Mouse (Mus musculus) lung, adult 2 months (tissue): ENCODE results near the gene Ercc8. TPM values are rescaled to one million over a fixed set of nuclear protein-coding genes. Genes with fewer than 3 reads are reported as not detected.

ENCODE experiments used
- DNase-seq: peaks from one replicate; pipeline ENCODE4 v3.0.0; 2022
- H3K4me1 ChIP-seq: fragments of 200-500 bp; 2 replicates; pipeline ENCODE4 v1.6.1; 2011; ENCODE audit warnings: low read length; ENCODE audit not compliant: control insufficient read depth, insufficient read depth
- H3K4me3 ChIP-seq: fragments of 200-500 bp; replicated peaks from 2 replicates; pipeline ENCODE3; 2011; ENCODE audit warnings: low read depth, mild to moderate bottlenecking, control low read depth, low read length; ENCODE audit errors: extremely low read depth
- CTCF ChIP-seq: fragments of 200-500 bp; IDR thresholded peaks from 2 replicates; pipeline ENCODE4 v1.5.1; 2011; ENCODE audit warnings: mild to moderate bottlenecking, low read length, control low read depth; ENCODE audit not compliant: insufficient read depth
- POLR2A ChIP-seq: fragments of 200-500 bp; IDR thresholded peaks from 2 replicates; pipeline ENCODE4 v1.6.1; 2011; ENCODE audit warnings: low read depth, mild to moderate bottlenecking, control low read depth, low read length, borderline replicate concordance; ENCODE audit errors: extremely low read depth
- WGBS: fragments of 180-500 bp; shearing (Covaris S2); methylation state at CpG from one replicate; pipeline ENCODE4 v1.1.7; 2018; 5-methylcytosine and 5-hydroxymethylcytosine counted together
- polyA plus RNA-seq: library from polyadenylated mRNA; depleted of rRNA; stranded (reverse); fragments of >200 nt; gene quantifications from 2 replicates; pipeline ENCODE4 v1.2.3, GENCODE M21; 2012; rRNA removed

Gene Ercc8
- polyA plus RNA-seq, result 5.6 and 8.6 TPM in 2 replicates

- H3K4me1 ChIP-seq, result peaks cover 4% of the 10 kb centered on the region; the same call in 1 of the 2 replicates
- peak within 1 kb of the TSS; percentile 95 for H3K4me3 ChIP-seq
- TF ChIP-seq POLR2A, result peak; percentile 66; the same call in 1 of the 2 replicates
- TF ChIP-seq CTCF, result no peak
- peak; percentile 97 for DNase-seq
- WGBS, result under 1% methylated on average over 47 of the region's 47 CpGs
Observed at GRCm38 (mm10) chr13:108158465-108159240, at the start of gene Ercc8, which contains the start of gene Ndufaf2. Ercc8 (plus strand) TSS chr13:108158731. Ndufaf2 (minus strand) TSS chr13:108158623.

GRCm38 (mm10) chr13:108110929-108111328, 47.6 kb upstream of the Ercc8 start:
- no peak for DNase-seq
- TF ChIP-seq CTCF, result no peak
- TF ChIP-seq POLR2A, result no peak
- 88% methylated on average over 6 of the region's 6 CpGs for WGBS
- H3K4me3 ChIP-seq, result no peak overlapping the region
- H3K4me1 ChIP-seq, result no peaks in the 10 kb centered on the region

- Histone ChIP-seq H3K4me3 (no peak overlapping the region), H3K4me1 (no peaks in the 10 kb centered on the region)
- DNase-seq, result no peak
- WGBS, result 93% methylated on average over 5 of the region's 5 CpGs
- TF ChIP-seq POLR2A (no peak), CTCF (no peak)
Observed at GRCm38 (mm10) chr13:108113536-108113935, 45.0 kb upstream of the Ercc8 start.

GRCm38 (mm10) chr13:108114257-108114656, 44.3 kb upstream of the Ercc8 start:
- Histone ChIP-seq H3K4me3 (no peak overlapping the region), H3K4me1 (no peaks in the 10 kb centered on the region; the same call in 1 of the 2 replicates)
- DNase-seq, result no peak
- 81% methylated on average over 3 of the region's 3 CpGs for WGBS
- no peak for TF ChIP-seq POLR2A
- no peak for TF ChIP-seq CTCF

- no peaks in the 10 kb centered on the region; the same call in 1 of the 2 replicates for H3K4me1 ChIP-seq
- H3K4me3 ChIP-seq, result no peak overlapping the region
- no peak for TF ChIP-seq POLR2A
- no peak for TF ChIP-seq CTCF
- no peak for DNase-seq
Observed at GRCm38 (mm10) chr13:108117654-108118053, 40.9 kb upstream of the Ercc8 start.

GRCm38 (mm10) chr13:108118188-108118587, 40.3 kb upstream of the Ercc8 start:
- WGBS, result 63% methylated on average over 1 of the region's 1 CpGs
- no peak for DNase-seq
- Histone ChIP-seq H3K4me3 (no peak overlapping the region), H3K4me1 (no peaks in the 10 kb centered on the region; the same call in 1 of the 2 replicates)
- TF ChIP-seq POLR2A, result no peak
- TF ChIP-seq CTCF, result no peak

- WGBS, result 56% methylated on average over 9 of the region's 9 CpGs
- H3K4me1 ChIP-seq, result no peaks in the 10 kb centered on the region; the same call in 1 of the 2 replicates
- no peak overlapping the region for H3K4me3 ChIP-seq
- no peak for DNase-seq
- TF ChIP-seq CTCF (no peak), POLR2A (no peak)
Observed at GRCm38 (mm10) chr13:108119411-108120310, 38.9 kb upstream of the Ercc8 start.

- Histone ChIP-seq H3K4me1 (no peaks in the 10 kb centered on the region; the same call in 1 of the 2 replicates), H3K4me3 (no peak overlapping the region)
- 79% methylated on average over 15 of the region's 15 CpGs for WGBS
- no peak for DNase-seq
- no peak for TF ChIP-seq POLR2A
- no peak for TF ChIP-seq CTCF
Observed at GRCm38 (mm10) chr13:108123109-108123723, 35.3 kb upstream of the Ercc8 start.

- DNase-seq, result no peak
- TF ChIP-seq POLR2A (no peak), CTCF (no peak)
- Histone ChIP-seq H3K4me1 (no peaks in the 10 kb centered on the region; the same call in 1 of the 2 replicates), H3K4me3 (no peak overlapping the region)
- WGBS, result 86% methylated on average over 11 of the region's 11 CpGs
Observed at GRCm38 (mm10) chr13:108124096-108124495, 34.4 kb upstream of the Ercc8 start.
